Mouse (Mus musculus): Measurements from ENCODE around the gene Ahcyl2.

Ahcyl2 gene

GRCm38 (mm10) chr6:29851873-29852272, 84.1 kb downstream of the Ahcyl2 start:
- DNase-seq (ENCODE audit: low spot score in 2 of 2): no peak

DNA sequence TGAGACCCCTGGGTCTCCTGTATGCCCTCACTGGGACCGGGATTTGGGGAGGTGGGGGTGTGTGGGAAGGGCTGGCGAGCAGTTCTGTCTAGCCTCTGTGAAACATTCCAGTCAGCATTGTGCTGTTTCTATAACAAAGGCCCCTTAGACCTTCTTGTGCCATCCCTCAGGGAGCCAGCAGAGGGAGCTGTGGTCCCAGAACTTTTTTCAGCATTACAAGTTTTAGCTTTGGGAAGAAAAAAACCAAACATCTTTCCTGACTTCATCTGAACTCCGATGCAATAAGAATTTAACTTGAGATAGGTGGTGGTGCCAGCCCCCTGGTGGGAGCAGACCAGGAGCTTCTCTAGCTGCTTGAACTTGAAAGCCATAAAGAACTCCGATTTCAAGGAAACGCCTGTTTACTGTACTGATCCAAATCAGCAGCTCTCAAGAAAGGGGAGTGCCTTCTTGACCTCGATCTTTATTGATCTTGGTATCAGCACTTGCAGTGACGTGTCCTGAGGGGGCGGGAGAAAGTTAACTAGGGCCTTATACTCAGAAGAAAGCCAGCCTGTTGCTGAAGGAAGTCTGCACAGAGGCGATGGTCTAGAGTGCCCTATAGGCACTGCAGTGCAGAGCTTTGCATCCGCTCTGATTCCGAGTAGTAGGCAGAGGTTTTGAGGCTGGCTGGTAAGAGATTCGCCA, 85.5 kb downstream of the Ahcyl2 start:
- peak; percentile 33 to 83 for DNase-seq (ENCODE audit: low spot score in 2 of 2)

- no peak for DNase-seq (ENCODE audit: low spot score in 2 of 2)
Observed at GRCm38 (mm10) chr6:29853900-29854390, 86.1 kb downstream of the Ahcyl2 start.

GRCm38 (mm10) chr6:29858619-29859018, 90.8 kb downstream of the Ahcyl2 start:
- no peak for DNase-seq (ENCODE audit: low spot score in 2 of 2)

DNA sequence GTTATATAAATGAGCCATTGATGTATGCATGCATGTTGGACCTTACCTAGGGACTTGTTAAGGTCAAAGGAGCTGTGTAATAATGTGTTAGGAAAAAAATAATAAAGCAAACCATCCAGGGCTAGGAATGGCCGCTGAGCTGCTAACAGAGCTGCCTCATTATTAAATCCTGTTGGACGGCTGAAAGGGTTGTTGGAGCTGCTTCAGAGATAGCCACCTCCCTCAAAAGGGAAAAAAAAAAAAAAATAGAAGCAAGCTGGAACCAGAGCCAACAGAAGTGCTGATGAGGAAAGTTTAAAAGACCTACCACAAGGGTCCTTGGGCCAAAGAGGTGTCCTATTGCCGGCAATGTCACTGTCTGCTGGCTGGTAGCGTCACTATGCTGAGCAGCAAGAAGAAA, 91.5 kb downstream of the Ahcyl2 start:
- no peak for DNase-seq (ENCODE audit: low spot score in 2 of 2)

DNA sequence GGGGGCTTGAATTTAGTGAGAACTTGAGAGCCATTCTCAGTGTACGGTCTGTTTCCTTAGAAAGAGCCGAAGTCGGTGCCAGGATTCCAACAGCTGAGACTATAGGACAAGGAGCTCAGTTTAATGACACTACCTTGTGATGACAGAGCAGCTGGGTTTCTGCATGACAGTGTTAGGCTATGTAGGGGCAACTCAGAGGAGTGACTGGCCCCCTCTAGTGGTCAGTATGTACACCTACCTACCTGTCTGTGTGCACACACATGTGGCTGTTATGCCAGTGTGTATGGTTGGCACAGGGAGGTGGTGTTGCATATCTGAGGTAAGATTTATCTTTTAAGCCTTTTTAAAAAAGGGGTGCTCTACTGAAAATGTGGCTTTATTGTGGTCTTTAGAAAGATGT, 92.4 kb downstream of the Ahcyl2 start:
- DNase-seq (ENCODE audit: low spot score in 2 of 2): no peak

- no peak for DNase-seq (ENCODE audit: low spot score in 2 of 2)
Observed at GRCm38 (mm10) chr6:29864926-29865325, 97.1 kb downstream of the Ahcyl2 start.

- no peak for DNase-seq (ENCODE audit: low spot score in 2 of 2)
Observed at GRCm38 (mm10) chr6:29866935-29867724, 99.3 kb downstream of the Ahcyl2 start.

GRCm38 (mm10) chr6:29868341-29868895, 100.6 kb downstream of the Ahcyl2 start:
- DNase-seq (ENCODE audit: low spot score in 2 of 2): no peak

- no peak for DNase-seq (ENCODE audit: low spot score in 2 of 2)
Observed at GRCm38 (mm10) chr6:29873654-29874053, 105.8 kb downstream of the Ahcyl2 start.

DNA sequence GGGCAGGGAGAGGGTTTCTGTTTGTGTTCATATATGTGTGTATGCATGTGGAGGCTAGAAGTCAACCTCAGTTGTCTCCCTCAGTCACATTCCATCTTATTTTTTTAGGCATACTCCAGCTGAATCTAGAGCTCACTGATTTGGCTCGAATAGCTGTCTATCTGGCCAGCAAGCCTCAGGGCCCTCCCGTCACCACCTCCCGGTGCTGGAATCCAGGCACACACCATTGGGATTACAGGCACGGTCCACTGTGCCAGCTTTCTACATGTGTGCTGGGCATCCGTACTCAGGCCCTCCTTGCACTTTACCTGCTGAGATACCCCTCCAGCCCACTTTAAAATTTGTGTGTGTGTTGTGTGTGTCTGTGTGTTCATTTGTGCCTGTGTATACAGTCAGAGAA, 107.8 kb downstream of the Ahcyl2 start:
- DNase-seq (ENCODE audit: low spot score in 2 of 2): no peak

DNA sequence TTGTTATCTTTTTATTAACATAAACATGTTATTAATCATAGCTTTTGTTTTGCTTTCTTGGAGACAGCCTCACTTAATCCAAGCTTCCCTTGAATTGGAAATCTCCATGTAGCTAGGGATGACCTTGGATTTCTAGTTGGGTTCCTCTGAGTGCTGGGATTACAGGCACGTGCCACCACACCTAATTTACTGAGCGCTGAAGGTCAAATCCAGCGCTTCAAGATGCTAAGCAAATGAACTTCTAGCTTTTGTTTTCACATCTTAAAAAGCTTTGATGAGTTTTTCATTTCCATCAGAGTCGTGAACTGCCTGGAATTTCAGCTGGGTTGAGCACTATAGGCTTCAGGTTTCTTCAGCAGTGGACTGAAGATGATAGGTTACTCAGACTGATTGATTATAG, 109.0 kb downstream of the Ahcyl2 start:
- no peak for DNase-seq (ENCODE audit: low spot score in 2 of 2)

- DNase-seq (ENCODE audit: low spot score in 2 of 2): no peak
Observed at GRCm38 (mm10) chr6:29879579-29879978, 111.8 kb downstream of the Ahcyl2 start.

- DNase-seq (ENCODE audit: low spot score in 2 of 2): no peak
Observed at GRCm38 (mm10) chr6:29880796-29881195, 113.0 kb downstream of the Ahcyl2 start.

DNA sequence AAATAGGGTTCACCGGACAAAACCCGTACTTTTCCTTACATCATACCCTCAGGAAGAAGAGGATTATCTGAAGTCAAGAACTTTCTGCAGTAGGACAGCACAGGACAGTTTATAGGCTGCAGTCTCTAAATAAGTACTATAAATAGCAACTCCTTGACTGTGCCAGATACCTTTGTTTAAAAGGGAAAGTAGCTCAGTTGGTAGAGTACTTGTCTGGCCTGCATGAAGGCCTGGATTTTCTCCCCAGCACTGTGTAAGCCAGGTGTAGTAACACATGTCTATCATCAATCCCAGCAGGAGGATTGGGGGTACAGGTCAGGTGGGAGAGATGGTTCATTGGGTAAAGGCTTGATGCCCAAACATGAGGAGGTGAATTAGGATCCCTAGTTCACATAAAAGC, 114.1 kb downstream of the Ahcyl2 start:
- no peak for DNase-seq (ENCODE audit: low spot score in 2 of 2)

- peak; percentile 35 to 42 for DNase-seq (ENCODE audit: low spot score in 2 of 2)
Observed at GRCm38 (mm10) chr6:29882870-29883269, 115.1 kb downstream of the Ahcyl2 start.

DNA sequence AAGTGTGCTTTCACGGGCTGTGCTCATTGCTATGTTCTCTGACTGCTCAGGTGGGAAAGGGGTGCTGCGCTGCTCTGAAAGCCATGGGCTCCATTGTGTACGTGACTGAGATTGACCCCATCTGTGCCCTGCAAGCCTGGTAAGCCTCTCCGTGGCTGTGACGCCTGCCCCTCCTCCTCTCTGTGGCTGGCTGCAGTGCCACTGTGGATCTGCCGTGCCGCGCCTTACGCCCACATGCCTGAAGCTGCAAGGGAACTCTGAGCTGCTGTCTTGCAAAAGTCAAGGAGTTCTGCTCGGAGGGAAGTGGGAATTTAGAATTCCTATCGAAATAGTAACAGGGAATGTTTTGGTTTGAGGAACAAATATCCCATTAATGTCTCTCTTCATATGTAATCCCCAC, 123.3 kb downstream of the Ahcyl2 start:
- DNase-seq (ENCODE audit: low spot score in 2 of 2): peak; percentile 55 to 67

GRCm38 (mm10) chr6:29896976-29897375, 129.2 kb downstream of the Ahcyl2 start:
- DNase-seq (ENCODE audit: low spot score in 2 of 2): no peak

GRCm38 (mm10) chr6:29901450-29901849, 133.6 kb downstream of the Ahcyl2 start:
- DNase-seq (ENCODE audit: low spot score in 2 of 2): no peak

DNA sequence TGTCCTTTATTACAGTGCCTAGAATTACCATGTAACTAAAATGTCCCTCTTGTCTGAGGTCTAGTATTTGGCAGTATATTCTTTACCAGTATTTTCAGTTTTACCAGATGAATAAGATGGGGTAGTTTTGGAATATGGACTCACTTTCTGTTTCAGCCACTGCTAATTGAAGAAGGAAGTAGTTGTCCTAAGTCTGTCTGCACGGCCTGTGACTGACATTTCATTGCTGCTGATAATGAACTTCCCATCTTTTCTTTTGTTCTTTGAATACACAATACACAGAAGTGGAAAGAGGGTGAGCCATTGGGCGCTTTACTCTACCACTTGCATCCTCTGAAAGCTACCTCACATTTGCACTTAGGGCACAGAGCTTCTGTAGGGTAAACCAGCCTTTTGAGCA, 134.4 kb downstream of the Ahcyl2 start:
- no peak for DNase-seq (ENCODE audit: low spot score in 2 of 2)

GRCm38 (mm10) chr6:29903343-29903914, 135.6 kb downstream of the Ahcyl2 start:
- DNase-seq (ENCODE audit: low spot score in 2 of 2): no peak

GRCm38 (mm10) chr6:29904281-29904680, 136.5 kb downstream of the Ahcyl2 start:
- DNase-seq (ENCODE audit: low spot score in 2 of 2): no peak
